Comparison of ENCODE assay signal across 20 mouse cellular contexts in genomic region chr9:14588690-14589089, GRCm38 (mm10). TPM values are rescaled to one million over a fixed set of nuclear protein-coding genes. Genes with fewer than 3 reads are reported as not detected.
DNase-seq lines count a peak whose midpoint lies in the region; TF ChIP-seq lines count a peak whose summit lies in the region.
"Had no signal": no experiment of that assay in that cellular context is flagged by ENCODE, and none has a peak within 500 bp of the region (broad histone marks: within the 10 kb centered on the region; RNA-seq: fewer than 3 reads in every experiment).

No protein-coding gene starts in this region.

- H3K4me2 ChIP-seq in myocyte (ENCODE audit: low read depth), result peak overlapping the region; percentile 66
- H3K4me2 ChIP-seq: forebrain, embryonic 15.5 days; heart, embryonic 15.5 days; hindbrain, embryonic 15.5 days; intestine, embryonic 15.5 days; neural tube, embryonic 15.5 days had no signal

- H3K79me2 ChIP-seq in myocyte (ENCODE audit: control insufficient read depth, insufficient read depth), result peaks cover 49% of the 10 kb centered on the region

- no peak for TF ChIP-seq POLR2A in myocyte (IDR thresholded peaks at IDR 0.05; ENCODE audit: insufficient read length, low read depth)

- intact Hi-C loops in gastrocnemius, postnatal 14 days (cut with DNase I; ENCODE audit: low total_unique reads), result no loop called here
- intact Hi-C loops in heart, postnatal 14 days (cut with DNase I), result no loop called here

- H3K36me3 ChIP-seq in myocyte (ENCODE audit: control insufficient read depth, insufficient read depth), result peaks cover 7% of the 10 kb centered on the region

- H3ac ChIP-seq in myocyte (ENCODE audit: control insufficient read depth, insufficient read length), result no peak overlapping the region

- H3K4me3 ChIP-seq in myocyte, result no peak overlapping the region
- H3K4me3 ChIP-seq: forebrain, embryonic 15.5 days; heart, embryonic 15.5 days; hindbrain, embryonic 15.5 days; intestine, embryonic 15.5 days; layer of hippocampus, adult 2 months; midbrain, embryonic 10.5 days; neural tube, embryonic 15.5 days had no signal

- peak; percentile 50 for DNase-seq in gastrocnemius, adult 18-20 months (ENCODE audit: low spot score)
- DNase-seq in gastrocnemius, postnatal 14 days, result no peak
- DNase-seq in 3134 (ENCODE audit: extremely low read depth, insufficient read length, low spot score) (peak; percentile 55), MN1 (ENCODE audit: low spot score) (no peak)
- DNase-seq in Muller cell, postnatal 12 days (ENCODE audit: inconsistent ontology term), result peak; percentile 87
- DNase-seq in heart, postnatal 14 days, result no peak
- DNase-seq: adrenal gland, postnatal 25 days; cerebellum, adult 9-10 months; kidney, adult 8-10 months; kidney, postnatal 10 days; lung, postnatal 10 days had no signal

- no peaks in the 10 kb centered on the region for H3K27me3 ChIP-seq in myocyte (ENCODE audit: control insufficient read depth, insufficient read depth, insufficient read length)
- H3K27me3 ChIP-seq: forebrain, embryonic 15.5 days; heart, embryonic 15.5 days; hindbrain, embryonic 15.5 days; intestine, embryonic 15.5 days; neural tube, embryonic 15.5 days had no signal

TF ChIP-seq in myocyte, 11 proteins besides CTCF, POLR2A, EP300 and RAD21:
- TF ChIP-seq CEBPB (IDR thresholded peaks at IDR 0.05; ENCODE audit: insufficient read depth, poor library complexity, severe bottlenecking), result no peak
- TF ChIP-seq SRF (IDR thresholded peaks at IDR 0.05; ENCODE audit: control insufficient read depth, insufficient read length, low read depth), result no peak
- TF ChIP-seq MAX (IDR thresholded peaks at IDR 0.05; ENCODE audit: low read depth), result no peak
- TF ChIP-seq E2F4 (IDR thresholded peaks at IDR 0.05; ENCODE audit: insufficient read depth), result no peak
- no peak for TF ChIP-seq USF1 (IDR thresholded peaks at IDR 0.05; ENCODE audit: low read depth)
- no peak for TF ChIP-seq TCF12 (IDR thresholded peaks at IDR 0.05; ENCODE audit: insufficient read depth, poor library complexity, severe bottlenecking)
- TF ChIP-seq MYOG (IDR thresholded peaks at IDR 0.05; ENCODE audit: control insufficient read depth in 1 of 3, insufficient read depth in 1 of 3, insufficient read length in 2 of 3, low read depth in 2 of 3), result no peak

RNA-seq across cellular contexts. Expression of gene Amotl1, which starts 56.2 kb away (rescaled TPM):
- 100 to 1,000 TPM; 330 to 339 TPM for total RNA-seq in gastrocnemius, adult 18-20 months (2021)
- 100 to 1,000 TPM; 264 to 270 TPM for total RNA-seq in gastrocnemius, postnatal 14 days (2021)
- polyA plus RNA-seq in myocyte (2012; fragmentation: generic; extraction: Trizol), result 37.3 TPM
- total RNA-seq in heart, postnatal 14 days (2021), result 10 to 100 TPM; 54.1 to 55.8 TPM
- total RNA-seq: hematopoietic stem cell, adult 5-6 weeks had no signal

Comparison
In these comparisons a context has a peak if more than half of its experiments do, and no peak if none do; other contexts are left out.
1. DNase-seq: peak in gastrocnemius, adult 18-20 months (single experiment), 3134 (single experiment) and Muller cell, postnatal 12 days (single experiment); none in gastrocnemius, postnatal 14 days (single experiment), heart, postnatal 14 days (0 of 2) and MN1 (single experiment).
2. RNA of gene Amotl1, which starts 56.2 kb away (total RNA-seq): 330 to 339 TPM in gastrocnemius, adult 18-20 months and 264 to 270 TPM in gastrocnemius, postnatal 14 days; 54.1 to 55.8 TPM in heart, postnatal 14 days; every median in the first group is over 4 times any median in the second.